Mouse (Mus musculus): ENCODE measurements around the gene Mllt6. TPM values are rescaled to one million over a fixed set of nuclear protein-coding genes. Genes with fewer than 3 reads are reported as not detected.
"Not testable (repeated sequence)": the region's sequence is repeated elsewhere in the genome, so short reads cannot be mapped to it uniquely, and the experiment has no call there.

Gene Mllt6
- polyA plus RNA-seq, 1 experiment from 2014 or later, result 3.3 TPM

GRCm38 (mm10) chr11:97697891-97698529 is 34.8 kb downstream of the Mllt6 start:
- no peaks in the 10 kb centered on the region for H3K9me3 ChIP-seq
- ATAC-seq (ENCODE audit: insufficient number of reproducible peaks, insufficient read depth, low FRiP score, low TSS enrichment, low read depth), result no peak
- no peaks in the 10 kb centered on the region for H3K27me3 ChIP-seq
- peak overlapping the region; percentile 90 for H3K4me2 ChIP-seq
- WGBS, result 1% methylated on average over 14 of the region's 14 CpGs
- H3K4me3 ChIP-seq, result peak overlapping the region; percentile 94
- H3K36me3 ChIP-seq, result peaks cover 7% of the 10 kb centered on the region
- H3K4me1 ChIP-seq, result peaks cover 59% of the 10 kb centered on the region
- H3K27ac ChIP-seq, result peak overlapping the region; percentile 98
- H3K9ac ChIP-seq, result peak overlapping the region; percentile 96

GRCm38 (mm10) chr11:97698741-97699611 is 35.8 kb downstream of the Mllt6 start:
- Histone ChIP-seq H3K27me3 (no peaks in the 10 kb centered on the region), H3K9me3 (no peaks in the 10 kb centered on the region), H3K4me3 (peak overlapping the region; percentile 94), H3K9ac (peak overlapping the region; percentile 96), H3K4me1 (peaks cover 62% of the 10 kb centered on the region), H3K27ac (peak overlapping the region; percentile 98), H3K36me3 (no peaks in the 10 kb centered on the region), H3K4me2 (peak overlapping the region; percentile 90)
- under 1% methylated on average over 62 of the region's 63 CpGs for whole genome bisulfite sequencing
- ATAC-seq (ENCODE audit: insufficient number of reproducible peaks, insufficient read depth, low FRiP score, low TSS enrichment, low read depth), result 0 out of 2 replicates have a peak, but pooled peaks have one; percentile 12

GRCm38 (mm10) chr11:97699626-97700002 is 36.4 kb downstream of the Mllt6 start:
- H3K36me3 ChIP-seq, result no peaks in the 10 kb centered on the region
- peaks cover 64% of the 10 kb centered on the region for H3K4me1 ChIP-seq
- peak overlapping the region; percentile 90 for H3K4me2 ChIP-seq
- H3K9me3 ChIP-seq, result no peaks in the 10 kb centered on the region
- WGBS, result 0% methylated on average over 8 of the region's 9 CpGs
- peak overlapping the region; percentile 94 for H3K4me3 ChIP-seq
- peak overlapping the region; percentile 96 for H3K9ac ChIP-seq
- peak; percentile 16; the same call in 1 of the 2 replicates for ATAC-seq (ENCODE audit: insufficient number of reproducible peaks, insufficient read depth, low FRiP score, low TSS enrichment, low read depth)
- peak overlapping the region; percentile 98 for H3K27ac ChIP-seq
- H3K27me3 ChIP-seq, result no peaks in the 10 kb centered on the region

GRCm38 (mm10) chr11:97700003-97700745 is 37.0 kb downstream of the Mllt6 start, which contains the start of gene Pcgf2:
Pcgf2 (minus strand) TSS chr11:97700497.
- under 1% methylated on average over 85 of the region's 85 CpGs for WGBS
- no peaks in the 10 kb centered on the region for H3K9me3 ChIP-seq
- ATAC-seq (ENCODE audit: insufficient number of reproducible peaks, insufficient read depth, low FRiP score, low TSS enrichment, low read depth), result no peak; the same call in 1 of the 2 replicates

GRCm38 (mm10) chr11:97700746-97701580 is 37.7 kb downstream of the Mllt6 start:
- peaks cover 52% of the 10 kb centered on the region for H3K4me1 ChIP-seq
- ATAC-seq (ENCODE audit: insufficient number of reproducible peaks, insufficient read depth, low FRiP score, low TSS enrichment, low read depth), result no peak

More at GRCm38 (mm10) chr11:97700003-97700745, 37.0 kb downstream of the Mllt6 start, which contains the start of gene Pcgf2:
- Histone ChIP-seq H3K36me3 (no peaks in the 10 kb centered on the region), H3K27ac (peak within 1 kb of the TSS; percentile 98), H3K9ac (peak within 1 kb of the TSS; percentile 96), H3K4me1 (peaks cover 60% of the 10 kb centered on the region), H3K27me3 (no peaks in the 10 kb centered on the region), H3K4me3 (peak within 1 kb of the TSS; percentile 94), H3K4me2 (peak within 1 kb of the TSS; percentile 90)

GRCm38 (mm10) chr11:97701581-97702392 is 38.6 kb downstream of the Mllt6 start:
- Histone ChIP-seq H3K4me3 (peak overlapping the region; percentile 94), H3K9ac (no peak overlapping the region), H3K36me3 (peaks cover 9% of the 10 kb centered on the region), H3K4me2 (peak overlapping the region; percentile 83), H3K9me3 (no peaks in the 10 kb centered on the region), H3K27me3 (no peaks in the 10 kb centered on the region), H3K4me1 (peaks cover 44% of the 10 kb centered on the region), H3K27ac (peak overlapping the region; percentile 83; the same call in 1 of the 2 replicates)
- ATAC-seq (ENCODE audit: insufficient number of reproducible peaks, insufficient read depth, low FRiP score, low TSS enrichment, low read depth), result no peak
- 52% methylated on average over 15 of the region's 15 CpGs for WGBS

More at GRCm38 (mm10) chr11:97700746-97701580, 37.7 kb downstream of the Mllt6 start:
- Histone ChIP-seq H3K9ac (peak overlapping the region; percentile 96), H3K9me3 (no peaks in the 10 kb centered on the region), H3K27ac (peak overlapping the region; percentile 98), H3K27me3 (no peaks in the 10 kb centered on the region), H3K4me2 (peak overlapping the region; percentile 83), H3K4me3 (peak overlapping the region; percentile 94), H3K36me3 (peaks cover under 1% of the 10 kb centered on the region; the same call in 1 of the 2 replicates)
- 16% methylated on average over 30 of the region's 30 CpGs for WGBS

- peak overlapping the region; percentile 83 for H3K27ac ChIP-seq
- H3K9me3 ChIP-seq, result no peaks in the 10 kb centered on the region
- H3K9ac ChIP-seq, result peak overlapping the region; percentile 78
- peaks cover 14% of the 10 kb centered on the region for H3K36me3 ChIP-seq
- peak overlapping the region; percentile 94 for H3K4me3 ChIP-seq
- peaks cover 38% of the 10 kb centered on the region for H3K4me1 ChIP-seq
- no peaks in the 10 kb centered on the region for H3K27me3 ChIP-seq
- WGBS, result under 1% methylated on average over 24 of the region's 24 CpGs
- peak overlapping the region; percentile 83 for H3K4me2 ChIP-seq
- ATAC-seq (ENCODE audit: insufficient number of reproducible peaks, insufficient read depth, low FRiP score, low TSS enrichment, low read depth), result no peak
Observed at GRCm38 (mm10) chr11:97702393-97702745, 39.2 kb downstream of the Mllt6 start.

- Histone ChIP-seq H3K9ac (peak within 1 kb of the TSS; percentile 89), H3K4me1 (peaks cover 29% of the 10 kb centered on the region), H3K4me2 (peak within 1 kb of the TSS; percentile 85), H3K9me3 (no peaks in the 10 kb centered on the region), H3K36me3 (peaks cover 22% of the 10 kb centered on the region), H3K27me3 (no peaks in the 10 kb centered on the region), H3K4me3 (peak within 1 kb of the TSS; percentile 94), H3K27ac (peak within 1 kb of the TSS; percentile 83)
- ATAC-seq (ENCODE audit: insufficient number of reproducible peaks, insufficient read depth, low FRiP score, low TSS enrichment, low read depth), result peak; percentile 90
- under 1% methylated on average over 35 of the region's 35 CpGs for WGBS
Observed at GRCm38 (mm10) chr11:97703039-97703826, 40.0 kb downstream of the Mllt6 start, which contains the start of gene Psmb3. Psmb3 (plus strand) TSS chr11:97703399.

- peaks cover 74% of the 10 kb centered on the region for H3K36me3 ChIP-seq
- not testable (repeated sequence) for H3K27me3 ChIP-seq; H3K4me2 ChIP-seq; H3K9me3 ChIP-seq; ATAC-seq (ENCODE audit: insufficient number of reproducible peaks, insufficient read depth, low FRiP score, low TSS enrichment, low read depth); H3K9ac ChIP-seq; H3K4me1 ChIP-seq; H3K4me3 ChIP-seq; H3K27ac ChIP-seq
- WGBS, result 76% methylated on average over 2 of the region's 2 CpGs
Observed at GRCm38 (mm10) chr11:97710067-97710466, 46.9 kb downstream of the Mllt6 start.

Measured in embryonic facial prominence, embryonic 13.5 days (tissue).